Comparison of ENCODE assay signal across 7 mouse cellular contexts in genomic region chr2:150217600-150218362, GRCm38 (mm10). TPM values are rescaled to one million over a fixed set of nuclear protein-coding genes. Genes with fewer than 3 reads are reported as not detected.
DNase-seq lines count a peak whose midpoint lies in the region; ATAC-seq lines count a peak whose summit lies in the region.
"Not testable (repeated sequence)": the region's sequence is repeated elsewhere in the genome, so short reads cannot be mapped to it uniquely, and the experiment has no call there.

Zfp937 (plus strand) TSS chr2:150218073.

- DNase-seq in adrenal gland, postnatal 4 days (ENCODE audit: low spot score in 2 of 2) = peak; percentile 11 to 41
- peak; percentile 5 for DNase-seq in fat pad, adult 2 months (ENCODE audit: extremely low read depth, low read depth, low spot score)
- peak; percentile 60 for DNase-seq in midbrain, embryonic 14.5 days
- DNase-seq in spleen, adult 18-20 months = peak; percentile 46 to 49

- H3K36me3 ChIP-seq in heart, embryonic 11.5 days (ENCODE audit: control insufficient read depth, insufficient read depth, low read length); kidney, embryonic 14.5 days (ENCODE audit: control insufficient read depth, insufficient read depth, low read length); limb, embryonic 13.5 days; midbrain, embryonic 14.5 days (ENCODE audit: control insufficient read depth, insufficient read depth, low read length): not testable (repeated sequence)

- not testable (repeated sequence) for H3K27ac ChIP-seq in heart, embryonic 11.5 days (ENCODE audit: low read depth, low read length); limb, embryonic 13.5 days; midbrain, embryonic 14.5 days (replicated peaks; ENCODE audit: low read depth, low read length)
- peak within 1 kb of the TSS; percentile 62; the same call in 1 of the 2 replicates for H3K27ac ChIP-seq in kidney, embryonic 14.5 days (ENCODE audit: low read depth, low read length)

- peak within 1 kb of the TSS; percentile 53 for H3K4me2 ChIP-seq in heart, embryonic 11.5 days
- peak within 1 kb of the TSS; percentile 39 for H3K4me2 ChIP-seq in kidney, embryonic 14.5 days (replicated peaks; ENCODE audit: low read depth, low read length)
- peak within 1 kb of the TSS; percentile 56 for H3K4me2 ChIP-seq in limb, embryonic 13.5 days (replicated peaks)
- H3K4me2 ChIP-seq in midbrain, embryonic 14.5 days (ENCODE audit: low read length) = peak within 1 kb of the TSS; percentile 48

- peak within 1 kb of the TSS; percentile 62; the same call in 1 of the 2 replicates for H3K9ac ChIP-seq in heart, embryonic 11.5 days (ENCODE audit: low read depth, low read length)
- H3K9ac ChIP-seq in kidney, embryonic 14.5 days (ENCODE audit: low read depth, low read length) = peak within 1 kb of the TSS; percentile 50; the same call in 1 of the 2 replicates
- H3K9ac ChIP-seq in limb, embryonic 13.5 days = peak within 1 kb of the TSS; percentile 58
- peak within 1 kb of the TSS; percentile 49; the same call in 1 of the 2 replicates for H3K9ac ChIP-seq in midbrain, embryonic 14.5 days (replicated peaks; ENCODE audit: low read length)

- H3K27me3 ChIP-seq in heart, embryonic 11.5 days (ENCODE audit: control insufficient read depth, insufficient read depth, low read length); kidney, embryonic 14.5 days (ENCODE audit: control insufficient read depth, insufficient read depth, low read length); limb, embryonic 13.5 days; midbrain, embryonic 14.5 days (ENCODE audit: control insufficient read depth, insufficient read depth, low read length): not testable (repeated sequence)

- WGBS in heart, embryonic 11.5 days (ENCODE audit: insufficient replicate concordance) = 0% methylated on average over 15 of the region's 15 CpGs
- WGBS in kidney, embryonic 14.5 days = 0% methylated on average over 15 of the region's 15 CpGs
- WGBS in limb, embryonic 13.5 days = 2% methylated on average over 15 of the region's 15 CpGs
- 2% methylated on average over 15 of the region's 15 CpGs for WGBS in midbrain, embryonic 14.5 days

- ATAC-seq in heart, embryonic 11.5 days (replicated peaks; ENCODE audit: insufficient number of reproducible peaks, low FRiP score, low TSS enrichment) = peak; percentile 99
- ATAC-seq in kidney, embryonic 14.5 days (ENCODE audit: low FRiP score, low TSS enrichment) = peak; percentile 100
- peak; percentile 100 for ATAC-seq in limb, embryonic 13.5 days (ENCODE audit: low FRiP score, low read depth)
- ATAC-seq in midbrain, embryonic 14.5 days (ENCODE audit: low FRiP score, low TSS enrichment) = peak; percentile 99

- H3K4me3 ChIP-seq in heart, embryonic 11.5 days (ENCODE audit: low read depth, low read length) = peak within 1 kb of the TSS; percentile 39
- H3K4me3 ChIP-seq in kidney, embryonic 14.5 days (ENCODE audit: low read length) = peak within 1 kb of the TSS; percentile 37
- H3K4me3 ChIP-seq in limb, embryonic 13.5 days = peak within 1 kb of the TSS; percentile 47
- H3K4me3 ChIP-seq in midbrain, embryonic 14.5 days (replicated peaks; ENCODE audit: low read depth, low read length) = peak within 1 kb of the TSS; percentile 39

- H3K9me3 ChIP-seq in heart, embryonic 11.5 days (replicated peaks; ENCODE audit: control insufficient read depth, low read length); kidney, embryonic 14.5 days (ENCODE audit: control insufficient read depth, low read length); limb, embryonic 13.5 days; midbrain, embryonic 14.5 days (ENCODE audit: control insufficient read depth, low read length): not testable (repeated sequence)

- H3K4me1 ChIP-seq in heart, embryonic 11.5 days (ENCODE audit: control insufficient read depth, insufficient read depth, low read length); kidney, embryonic 14.5 days (ENCODE audit: control insufficient read depth, insufficient read depth, low read length); limb, embryonic 13.5 days; midbrain, embryonic 14.5 days (ENCODE audit: control insufficient read depth, insufficient read depth, low read length): not testable (repeated sequence)

RNA-seq across cellular contexts. Expression of gene Zfp937, which starts in this region (rescaled TPM):
- 10 to 100 TPM; 13.0 to 13.1 TPM for total RNA-seq in adrenal gland, postnatal 4 days (2021)
- polyA plus RNA-seq in heart, embryonic 11.5 days (2014; fragmentation: Nextera tagmentation; extraction: Ambion mirVana) = 4.4 and 5.9 TPM in 2 replicates
- 14.0 and 15.2 TPM in 2 replicates for polyA plus RNA-seq in kidney, embryonic 14.5 days (2014; fragmentation: Nextera tagmentation; extraction: Ambion mirVana)
- 10.0 and 11.3 TPM in 2 replicates for polyA plus RNA-seq in limb, embryonic 13.5 days (2015; fragmentation: Nextera tagmentation; extraction: Ambion mirVana)
- polyA plus RNA-seq in midbrain, embryonic 14.5 days (2014; fragmentation: Nextera tagmentation; extraction: Ambion mirVana) = 11.3 and 12.3 TPM in 2 replicates

Comparison
In these comparisons a context has a peak if more than half of its experiments do, and no peak if none do; other contexts are left out.
1. DNase-seq: peak in every context shown above with its lines; median percentile 60 in midbrain, embryonic 14.5 days; 48 in spleen, adult 18-20 months; 26 in adrenal gland, postnatal 4 days; 5 in fat pad, adult 2 months.